Mouse (Mus musculus) CH12.LX (cell line): Measurements from ENCODE around the gene Efemp1. TPM values are rescaled to one million over a fixed set of nuclear protein-coding genes. Genes with fewer than 3 reads are reported as not detected.
A peak's percentile ranks its signal among the peaks of the same experiment; 100 is the strongest.

Experiments used
- DNase-seq: peaks from one replicate; pipeline ENCODE4 v3.0.0-alpha.2; 2013; ENCODE audit errors: extremely low read depth
- H3K27ac ChIP-seq: 2 replicates; pipeline ENCODE4 v1.5.1; 2012; ENCODE audit warnings: low read depth, mild to moderate bottlenecking, control low read depth, moderate library complexity; ENCODE audit not compliant: insufficient read depth
- H3K27me3 ChIP-seq: replicated peaks from 2 replicates; pipeline ENCODE3; 2012; ENCODE audit warnings: inconsistent platforms
- H3K36me3 ChIP-seq, 2 experiments: replicated peaks in 1 of 2; 2 replicates each; pipeline versions ENCODE3 to v1.6.1; 2012; ENCODE audit warnings: inconsistent platforms in 1 of 2, low read length in 1 of 2, mild to moderate bottlenecking in 1 of 2, mixed read lengths in 1 of 2, moderate library complexity in 1 of 2; ENCODE audit not compliant: control insufficient read depth in 1 of 2, insufficient read depth in 1 of 2
- H3K4me1 ChIP-seq, 2 experiments: 2 replicates each; pipeline ENCODE4 v1.6.1; 2012; ENCODE audit warnings: inconsistent platforms in 1 of 2, moderate library complexity in 1 of 2; ENCODE audit not compliant: insufficient read depth in 2 of 2, control insufficient read depth in 1 of 2
- H3K4me2 ChIP-seq: 2 replicates; pipeline ENCODE4 v1.6.1; 2012; ENCODE audit warnings: low read depth, mild to moderate bottlenecking, control low read depth; ENCODE audit not compliant: poor library complexity, insufficient read depth, severe bottlenecking
- H3K4me3 ChIP-seq, 3 experiments: fragments of 150-350 bp in 1 of 3; sonication (generic) in 1 of 3; replicated peaks in 1 of 3; 2 replicates each; pipeline versions ENCODE3 to v1.5.1; 2011 to 2012; ENCODE audit warnings: low read depth in 2 of 3, low read length in 2 of 3, mild to moderate bottlenecking in 2 of 3, moderate library complexity in 2 of 3, control low read depth in 1 of 3, improper control_type of control experiment in 1 of 3, inconsistent platforms in 1 of 3, mixed read lengths in 1 of 3; ENCODE audit not compliant: poor library complexity in 1 of 3
- H3K79me2 ChIP-seq: replicated peaks from 2 replicates; pipeline ENCODE4 v1.6.1; 2012; ENCODE audit warnings: mild to moderate bottlenecking, moderate library complexity; ENCODE audit not compliant: control insufficient read depth, poor library complexity, insufficient read depth, severe bottlenecking; ENCODE audit errors: extremely low read depth
- H3K9ac ChIP-seq: 2 replicates; pipeline ENCODE4 v1.6.1; 2012; ENCODE audit warnings: low read depth, mild to moderate bottlenecking, control low read depth, moderate library complexity; ENCODE audit not compliant: insufficient read depth
- H3K9me3 ChIP-seq: replicated peaks from 2 replicates; pipeline ENCODE3; 2012; ENCODE audit warnings: low read length, inconsistent platforms, mixed read lengths
- E2F4 ChIP-seq: IDR thresholded peaks from 2 replicates; pipeline ENCODE4 v1.6.1; 2011; ENCODE audit warnings: low read depth, low read length, improper control_type of control experiment; ENCODE audit not compliant: insufficient replicate concordance
- GABPA ChIP-seq: IDR thresholded peaks from 2 replicates; pipeline ENCODE4 v1.6.1; 2012; ENCODE audit warnings: low read depth, low read length, improper control_type of control experiment, inconsistent platforms; ENCODE audit not compliant: insufficient replicate concordance
- IRF4 ChIP-seq: IDR thresholded peaks from 2 replicates; pipeline ENCODE4 v1.6.1; 2014; ENCODE audit warnings: low read depth, mild to moderate bottlenecking, inconsistent platforms, low read length, improper control_type of control experiment
- MAZ ChIP-seq: IDR thresholded peaks from 2 replicates; pipeline ENCODE4 v1.6.1; 2012; ENCODE audit warnings: low read depth, mild to moderate bottlenecking, inconsistent platforms, low read length, improper control_type of control experiment, moderate library complexity
- MYC ChIP-seq: IDR thresholded peaks from 2 replicates; pipeline ENCODE4 v1.6.1; 2011; ENCODE audit warnings: low read depth, mild to moderate bottlenecking, improper control_type of control experiment, low read length
- SIN3A ChIP-seq: IDR thresholded peaks from 2 replicates; pipeline ENCODE4 v1.6.1; 2012; ENCODE audit warnings: low read length, improper control_type of control experiment, inconsistent platforms
- SMC3 ChIP-seq: IDR thresholded peaks from 2 replicates; pipeline ENCODE4 v1.6.1; 2011; ENCODE audit warnings: low read depth, low read length, improper control_type of control experiment
- UBTF ChIP-seq: IDR thresholded peaks from 2 replicates; pipeline ENCODE4 v1.6.1; 2012; ENCODE audit warnings: low read depth, mild to moderate bottlenecking, inconsistent platforms, low read length, improper control_type of control experiment, moderate library complexity
- USF2 ChIP-seq: conservative IDR thresholded peaks from 2 replicates; pipeline ENCODE4 v1.6.1; 2011; ENCODE audit warnings: low read depth, low read length, improper control_type of control experiment
- ZMIZ1 ChIP-seq: IDR thresholded peaks from 2 replicates; pipeline ENCODE4 v1.6.1; 2012; ENCODE audit warnings: low read depth, mild to moderate bottlenecking, inconsistent platforms, low read length, improper control_type of control experiment
- ZNF384 ChIP-seq: IDR thresholded peaks from 2 replicates; pipeline ENCODE4 v1.6.1; 2012; ENCODE audit warnings: low read depth, low read length, improper control_type of control experiment, inconsistent platforms
- dilution Hi-C: fragments of 300-500 bp; cut with MboI; formaldehyde crosslinking; loops from 2 replicates; pipeline ENCODE4 v1.14.3; 2020; ENCODE audit warnings: low sequenced_read_pairs; ENCODE audit not compliant: extremely low pct_unique_long_range_greater_than_20kb, extremely low pct_ligation_motif_present
- in situ Hi-C: fragments of 300-500 bp; cut with MboI; formaldehyde crosslinking; loops from 3 replicates; pipeline ENCODE4 v1.14.3; 2019; ENCODE audit warnings: low sequenced_read_pairs, low pct_ligation_motif_present, low pct_unique_long_range_greater_than_20kb, mixed read lengths
- polyA plus RNA-seq: library from polyadenylated mRNA; unstranded; fragments of >175 nt; gene quantifications from 2 replicates; pipeline ENCODE4 v1.2.1, GENCODE M21; 2012; ENCODE audit warnings: low read depth; ENCODE audit not compliant: insufficient read length
- total RNA-seq, 2 experiments: library from RNA; depleted of rRNA; stranded (reverse); fragments of 300-350 nt in 1 of 2; fragments of >200 nt in 1 of 2; gene quantifications; 2 replicates each; pipeline ENCODE4 v1.2.3; 2012 to 2014

The Efemp1 gene
- total and polyA plus RNA-seq, 3 experiments: not detected

GRCm38 (mm10) chr11:28835141-28835540, 17.9 kb upstream of the Efemp1 start:
- in situ Hi-C loops (no loop called here), dilution Hi-C loops (no loop called here)
- no peak overlapping the region for H3K27ac ChIP-seq
- peaks cover 0 to 9% of the 10 kb centered on the region in 2 experiments; a peak in 1 of 4 replicates for H3K4me1 ChIP-seq
- H3K4me3 ChIP-seq: no peak overlapping the region
- H3K9ac ChIP-seq: no peak overlapping the region
- H3K79me2 ChIP-seq: no peaks in the 10 kb centered on the region
- H3K27me3 ChIP-seq: no peaks in the 10 kb centered on the region
- no peaks in the 10 kb centered on the region for H3K9me3 ChIP-seq
- no peak overlapping the region for H3K4me2 ChIP-seq
- no peak for DNase-seq
- no peaks in the 10 kb centered on the region for H3K36me3 ChIP-seq
- no peak for TF ChIP-seq E2F4
- no peak for TF ChIP-seq ZNF384
- TF ChIP-seq GABPA: no peak
- TF ChIP-seq MAZ: no peak
- TF ChIP-seq USF2: no peak
- no peak for TF ChIP-seq ZMIZ1

- TF ChIP-seq SMC3: no peak
- TF ChIP-seq IRF4: no peak
- Histone ChIP-seq H3K4me2 (no peak overlapping the region), H3K9ac (no peak overlapping the region), H3K36me3 (no peaks in the 10 kb centered on the region), H3K4me3 (no peak overlapping the region), H3K9me3 (no peaks in the 10 kb centered on the region), H3K4me1 (peaks cover 0 to 9% of the 10 kb centered on the region in 2 experiments; a peak in 2 of 4 replicates), H3K79me2 (no peaks in the 10 kb centered on the region), H3K27ac (no peak overlapping the region), H3K27me3 (no peaks in the 10 kb centered on the region)
- DNase-seq: peak; percentile 44
- dilution Hi-C loops: no loop called here
- in situ Hi-C loops: no loop called here
Observed at GRCm38 (mm10) chr11:28849841-28850240, 3.2 kb upstream of the Efemp1 start.

GRCm38 (mm10) chr11:28851645-28852044, 1.4 kb upstream of the Efemp1 start:
- TF ChIP-seq MYC (no peak), SIN3A (no peak), ZNF384 (no peak), UBTF (no peak)
- no peak for DNase-seq
- Histone ChIP-seq H3K27me3 (no peaks in the 10 kb centered on the region), H3K4me3 (no peak overlapping the region), H3K27ac (no peak overlapping the region), H3K4me1 (peaks cover 0 to 9% of the 10 kb centered on the region in 2 experiments; a peak in 2 of 4 replicates), H3K9me3 (no peaks in the 10 kb centered on the region), H3K36me3 (no peaks in the 10 kb centered on the region), H3K79me2 (no peaks in the 10 kb centered on the region), H3K9ac (no peak overlapping the region), H3K4me2 (no peak overlapping the region)
- in situ Hi-C loops (no loop called here), dilution Hi-C loops (no loop called here)
